Mouse (Mus musculus) gonadal fat pad, adult 2 months (tissue): ENCODE measurements around the gene Mef2d. TPM values are rescaled to one million over a fixed set of nuclear protein-coding genes. Genes with fewer than 3 reads are reported as not detected.

Experiments
- DNase-seq: peaks from one replicate; pipeline ENCODE4 v3.0.0-alpha.2; 2012; ENCODE audit warnings: low read depth
- polyA plus RNA-seq: library from polyadenylated mRNA; depleted of rRNA; stranded (reverse); fragments of >200 nt; gene quantifications from 2 replicates; pipeline ENCODE4 v1.2.3, GENCODE M21; 2012; rRNA removed

The Mef2d gene
- polyA plus RNA-seq, result 39.5 and 41.9 TPM in 2 replicates

DNA sequence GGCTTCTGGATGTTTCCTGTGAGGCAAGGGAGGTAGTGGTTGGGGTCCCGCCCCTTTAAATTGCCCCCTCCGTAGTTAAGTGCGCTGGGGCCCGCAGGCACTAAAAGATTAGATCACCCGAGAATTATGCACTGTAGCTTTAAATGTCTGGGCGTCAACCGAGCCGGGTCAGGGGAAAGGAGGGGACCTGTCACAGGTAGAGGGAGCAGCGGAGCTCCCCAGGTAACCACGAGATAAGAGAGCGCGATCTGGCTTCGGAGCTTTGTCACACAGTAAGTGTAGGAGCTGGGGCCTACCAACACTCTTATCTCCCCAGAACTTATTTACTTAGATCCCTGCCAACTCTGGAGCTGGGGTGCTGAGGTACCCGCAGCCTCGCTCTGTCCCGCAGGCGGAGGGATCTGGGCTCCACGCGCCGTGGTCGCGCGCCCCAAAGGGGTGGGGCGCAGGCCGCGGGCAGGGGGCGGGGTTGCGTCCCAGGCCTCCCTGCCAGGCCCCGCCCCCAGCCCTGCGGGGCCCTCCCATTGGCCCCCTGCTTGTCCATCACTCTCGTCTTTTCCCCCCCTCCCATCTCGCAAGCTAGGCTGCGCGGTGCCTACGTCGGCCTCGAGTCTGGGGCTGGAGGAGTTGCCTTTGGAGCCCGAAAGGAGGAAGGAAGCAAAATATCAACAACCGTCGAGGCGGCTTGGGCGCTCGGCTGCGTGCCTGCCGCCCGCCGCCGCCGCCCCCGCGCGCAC lies at the start of gene Mef2d:
TSS of gene Mef2d (plus strand) at position 586 of the 737 bp plus-strand sequence.
- DNase-seq, result no peak

DNA sequence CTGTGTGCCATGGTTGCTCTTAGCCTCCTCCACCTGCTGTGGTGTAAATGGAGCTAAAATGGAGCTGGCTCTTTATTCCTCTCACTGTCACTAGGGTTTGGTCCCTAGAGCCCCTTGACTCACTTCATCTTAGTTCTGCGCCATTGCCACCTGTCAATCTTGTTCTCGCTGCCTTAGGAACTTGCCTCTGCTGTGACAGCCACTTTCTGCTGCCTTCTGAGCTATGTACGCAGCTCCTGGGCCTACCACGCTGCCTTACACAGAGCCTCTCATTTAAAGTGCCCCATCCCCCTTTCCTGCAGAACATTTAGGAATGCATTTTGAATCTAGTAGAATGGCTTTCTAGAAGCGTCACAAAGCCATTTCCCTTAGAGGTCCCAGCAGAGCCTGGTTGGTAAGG lies 48.0 kb upstream of the Mef2d start:
- DNase-seq, result no peak

DNA sequence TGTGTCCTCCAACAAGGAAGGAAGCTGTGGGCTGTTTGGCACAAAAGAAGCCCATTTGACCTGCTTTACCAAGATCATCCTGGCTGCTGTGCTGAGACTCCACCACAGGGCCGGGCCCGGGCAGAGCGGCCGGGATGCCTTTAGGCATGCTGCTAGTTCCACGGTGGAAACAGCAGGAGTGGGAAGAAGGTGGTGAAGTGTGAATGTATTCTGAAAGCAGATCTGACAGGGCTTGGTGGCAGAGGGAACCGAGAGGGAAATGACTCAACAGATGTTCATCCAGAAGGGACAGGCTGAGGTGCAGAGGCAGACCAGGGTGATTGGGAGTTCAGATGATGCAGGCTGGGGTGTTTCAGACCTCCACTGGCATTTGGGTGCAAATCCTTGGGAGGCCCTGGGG lies 44.5 kb upstream of the Mef2d start:
- DNase-seq, result no peak

DNA sequence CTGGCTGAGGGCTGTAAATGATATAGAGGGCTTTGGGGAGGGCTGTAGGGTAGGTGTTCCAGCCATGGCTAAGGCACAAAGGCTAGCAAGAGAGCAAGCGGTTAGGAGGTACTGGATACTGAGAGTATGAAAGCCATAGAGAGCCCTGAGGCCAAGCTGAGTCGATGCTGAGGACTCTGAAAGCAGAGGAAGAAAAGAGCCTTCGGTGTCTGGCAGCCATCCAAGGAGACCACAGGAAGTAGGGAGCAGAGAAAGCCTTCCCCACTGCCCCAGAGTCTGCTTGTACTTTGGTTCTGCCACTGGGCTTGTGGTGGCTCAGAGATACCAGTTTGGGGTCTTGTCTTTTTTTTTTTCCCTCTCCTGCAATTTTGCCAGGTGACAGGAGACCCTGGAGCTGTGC lies 41.9 kb upstream of the Mef2d start:
- no peak for DNase-seq

DNA sequence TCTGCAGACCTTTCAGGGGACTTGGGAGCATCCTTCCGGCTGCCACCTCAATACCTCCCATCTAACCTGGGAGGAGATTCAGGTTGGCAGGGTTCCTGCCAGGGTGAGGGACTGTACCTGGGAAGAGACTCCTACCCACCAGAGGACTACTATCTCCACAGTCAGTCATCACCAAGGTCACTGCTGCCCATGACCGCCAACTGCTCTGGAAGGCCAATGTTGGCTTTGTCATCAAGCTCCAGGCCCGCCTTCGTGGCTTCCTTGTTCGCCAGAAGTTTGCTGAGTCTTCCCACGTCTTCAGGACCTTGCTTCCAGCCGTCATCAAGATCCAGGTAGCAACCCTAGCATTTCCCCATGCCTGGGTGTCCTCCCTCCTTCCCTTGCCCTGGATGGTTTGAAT lies 40.4 kb upstream of the Mef2d start:
- DNase-seq, result no peak

DNA sequence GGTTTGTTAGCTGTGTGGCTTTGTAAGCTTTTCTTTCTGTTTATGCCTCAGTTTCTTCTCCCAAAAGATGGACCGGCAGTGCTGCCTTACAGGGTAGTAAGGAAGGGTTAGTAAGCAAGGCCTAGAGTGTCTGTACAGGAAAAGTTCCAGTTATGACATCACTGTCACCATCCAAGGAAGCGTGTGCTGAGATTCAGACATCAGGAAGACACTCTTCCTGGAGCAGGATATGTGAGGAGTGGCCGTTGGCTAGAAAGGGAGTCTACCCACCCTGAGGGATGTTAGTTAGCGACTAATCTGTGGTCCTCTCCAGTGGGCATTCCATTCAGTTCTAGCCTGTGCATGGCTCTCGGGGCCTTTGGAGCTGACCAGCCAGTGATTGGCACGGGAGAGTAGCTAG lies 40.0 kb upstream of the Mef2d start:
- no peak for DNase-seq

DNA sequence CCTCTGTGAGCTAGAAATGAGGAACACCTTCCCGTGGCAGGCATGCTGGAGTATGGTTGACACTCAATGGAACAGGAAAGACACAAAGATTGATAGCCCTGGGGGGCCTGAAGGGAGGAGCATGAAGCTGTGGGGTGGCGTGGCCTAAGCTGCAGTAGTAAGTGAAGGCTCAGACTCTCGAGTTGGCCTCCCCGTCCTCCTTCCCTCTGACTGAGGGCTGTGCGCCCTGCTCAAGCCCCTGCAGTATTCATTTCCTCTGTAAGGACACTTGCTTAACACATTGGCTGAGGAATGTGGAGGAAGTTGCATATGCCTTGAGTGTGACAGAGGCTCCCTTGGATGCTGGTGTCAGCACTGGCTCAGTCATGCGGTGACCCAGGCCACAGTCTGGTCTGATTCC lies 39.6 kb upstream of the Mef2d start:
- no peak for DNase-seq

DNA sequence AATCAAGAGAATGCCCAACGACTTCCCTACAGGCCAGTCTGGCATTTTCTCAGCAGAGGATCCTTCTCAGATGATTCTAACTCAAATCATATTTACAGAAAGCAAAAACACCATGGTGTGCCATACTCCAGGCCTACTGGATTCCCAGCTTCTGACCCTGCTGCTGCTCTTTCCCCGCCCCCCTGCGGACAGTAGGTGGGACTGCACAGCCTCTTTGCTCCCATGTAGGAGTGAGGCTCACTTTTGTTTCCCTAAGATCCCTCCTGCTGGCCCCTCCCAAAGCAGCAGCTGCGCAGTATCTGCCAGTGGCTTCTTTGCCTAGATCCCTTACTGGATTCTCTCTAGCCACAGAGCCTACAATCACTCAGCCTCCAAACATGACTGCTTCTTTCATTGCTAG lies 36.0 kb upstream of the Mef2d start:
- DNase-seq, result no peak

DNA sequence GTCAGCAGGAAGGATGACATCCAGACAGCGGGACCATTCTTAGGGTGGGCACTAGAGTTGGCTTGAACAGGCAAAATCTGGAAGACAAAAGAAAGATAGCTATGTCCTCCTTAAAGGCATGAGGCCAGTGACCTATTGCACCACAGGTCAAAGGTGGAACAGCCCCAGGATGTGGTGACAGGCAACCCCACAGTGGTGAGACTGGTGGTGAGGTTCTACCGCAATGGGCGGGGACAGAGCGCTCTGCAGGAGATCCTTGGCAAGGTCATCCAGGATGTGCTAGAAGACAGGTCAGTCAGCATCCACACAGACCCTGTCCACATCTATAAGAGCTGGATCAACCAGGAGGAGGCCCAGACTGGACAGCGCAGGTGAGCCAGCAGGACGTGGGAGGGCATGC lies 33.0 kb upstream of the Mef2d start:
- DNase-seq, result no peak

DNA sequence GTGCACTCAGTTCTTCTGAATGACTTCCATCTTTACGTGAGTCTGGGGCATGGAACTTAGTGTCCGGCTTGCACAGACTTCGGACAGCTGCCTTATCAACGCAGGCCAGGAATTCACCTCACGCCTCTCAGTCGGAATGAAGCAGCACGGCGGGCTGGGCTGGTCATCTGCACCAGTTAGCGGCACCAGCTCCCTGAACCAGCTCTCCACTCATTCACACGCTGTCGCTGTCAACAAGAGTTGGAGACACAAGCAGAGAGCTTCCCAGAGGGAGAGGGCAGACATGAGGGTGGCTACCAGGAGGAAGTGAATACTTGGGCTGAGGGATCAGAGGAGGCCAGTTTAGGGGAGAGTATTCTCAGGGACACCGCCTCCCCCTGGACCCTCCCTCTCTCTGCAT lies 27.8 kb upstream of the Mef2d start:
- DNase-seq, result no peak

DNA sequence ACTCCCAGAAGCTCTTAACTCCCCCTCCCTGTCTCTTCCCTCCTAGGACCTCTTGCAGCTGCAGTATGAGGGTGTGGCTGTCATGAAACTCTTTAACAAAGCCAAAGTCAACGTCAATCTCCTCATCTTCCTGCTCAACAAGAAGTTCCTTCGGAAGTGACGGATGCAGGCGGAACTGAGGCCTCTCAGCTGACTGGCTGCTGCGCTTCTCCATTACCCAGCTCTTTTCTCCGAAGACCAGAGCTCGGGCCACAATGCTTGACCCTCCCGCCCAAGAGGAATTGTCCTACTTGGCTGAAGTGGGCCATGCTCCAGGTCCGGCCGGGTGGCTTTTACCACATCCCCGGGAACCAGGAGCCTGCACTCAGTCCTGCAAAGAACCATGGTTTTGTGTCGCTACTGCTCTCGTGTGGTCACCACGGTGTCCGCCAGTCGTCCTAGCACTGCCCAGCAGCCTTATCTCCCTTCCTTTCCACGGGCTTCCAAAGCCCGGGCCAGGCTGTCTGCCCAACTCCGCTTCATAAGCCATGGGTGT lies 22.0 kb upstream of the Mef2d start:
- DNase-seq, result no peak

DNA sequence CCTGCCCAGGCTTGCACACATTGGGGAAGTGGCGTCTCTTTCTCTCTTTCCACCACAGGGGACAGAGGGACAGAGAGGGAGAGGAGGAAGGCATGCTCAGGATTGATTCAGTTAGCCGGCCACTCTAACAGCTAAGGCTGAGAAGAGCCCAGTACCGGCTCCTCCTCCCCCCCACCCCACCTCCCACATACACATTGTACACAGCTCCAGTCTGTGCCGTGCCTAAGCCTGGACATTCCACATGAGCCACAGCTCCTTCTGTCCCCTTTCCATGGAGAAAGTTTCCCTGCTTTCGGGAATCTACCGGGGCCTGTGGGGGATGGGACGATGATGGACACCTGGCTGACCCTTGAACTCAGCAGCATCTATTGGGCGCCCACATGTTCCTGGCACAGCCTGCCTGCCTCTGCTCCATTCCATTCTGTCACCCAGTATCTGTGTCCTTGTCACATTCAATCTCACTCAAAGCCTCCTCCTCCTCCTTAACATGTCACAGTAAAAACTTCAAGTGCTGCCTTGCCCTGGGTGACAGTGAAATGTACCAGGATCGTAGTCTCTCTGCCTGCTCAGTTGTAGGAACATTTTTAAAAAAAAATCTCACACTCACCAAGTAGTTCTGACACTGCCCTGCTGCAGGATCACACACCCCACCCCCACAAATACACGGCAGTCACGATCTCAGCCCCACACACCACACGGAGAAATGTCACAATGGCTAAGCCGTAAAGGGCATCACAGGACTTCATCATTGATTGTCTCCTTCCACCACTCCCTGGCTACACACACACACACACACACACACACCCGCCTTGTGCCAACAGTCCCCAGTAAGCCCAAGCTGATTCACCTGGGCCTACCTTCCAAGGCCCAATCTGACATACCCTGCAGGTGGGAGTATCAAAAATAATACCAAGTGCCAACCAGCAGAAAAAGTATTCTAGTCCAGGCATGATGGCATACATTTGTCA lies 20.7 kb upstream of the Mef2d start:
- DNase-seq, result no peak

DNA sequence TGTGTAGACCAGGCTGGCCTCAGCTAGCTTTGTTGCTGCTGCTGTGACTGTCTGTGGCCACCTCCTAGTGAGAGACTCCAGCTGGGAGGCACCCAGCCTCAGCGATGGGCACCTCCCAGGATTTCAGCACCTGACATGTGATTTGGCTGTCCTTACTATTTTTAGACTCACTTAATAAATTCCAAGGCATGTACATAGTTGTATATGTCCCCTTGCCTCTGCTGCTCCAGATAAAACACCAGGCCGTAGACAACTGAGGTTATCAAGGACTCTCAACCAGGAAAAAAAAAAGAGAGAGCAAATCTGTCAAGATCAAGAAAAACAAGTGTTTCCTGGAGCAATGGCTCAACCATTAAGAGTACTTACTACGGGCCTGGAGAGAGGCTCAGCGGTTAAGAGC lies 17.0 kb upstream of the Mef2d start:
- DNase-seq, result no peak

DNA sequence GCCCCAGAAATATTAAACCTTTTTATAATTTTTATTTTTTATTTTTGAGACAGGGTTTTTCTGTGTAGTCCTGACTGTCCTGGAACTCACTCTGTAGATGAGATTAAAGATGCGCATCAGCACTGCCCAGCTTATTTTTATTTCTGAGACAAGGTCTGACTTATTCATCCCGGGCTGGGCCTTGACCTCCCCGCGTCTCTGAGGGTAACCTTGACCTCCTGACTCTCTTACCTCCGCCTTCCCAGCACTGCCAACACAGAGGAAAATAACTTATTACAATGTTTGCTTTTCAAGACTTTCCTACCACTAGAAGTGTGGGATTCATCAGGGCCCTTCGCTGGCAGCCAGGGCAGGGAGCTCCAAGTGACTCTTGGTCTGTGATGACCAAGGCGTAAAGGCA lies 16.0 kb upstream of the Mef2d start:
- DNase-seq, result no peak

DNA sequence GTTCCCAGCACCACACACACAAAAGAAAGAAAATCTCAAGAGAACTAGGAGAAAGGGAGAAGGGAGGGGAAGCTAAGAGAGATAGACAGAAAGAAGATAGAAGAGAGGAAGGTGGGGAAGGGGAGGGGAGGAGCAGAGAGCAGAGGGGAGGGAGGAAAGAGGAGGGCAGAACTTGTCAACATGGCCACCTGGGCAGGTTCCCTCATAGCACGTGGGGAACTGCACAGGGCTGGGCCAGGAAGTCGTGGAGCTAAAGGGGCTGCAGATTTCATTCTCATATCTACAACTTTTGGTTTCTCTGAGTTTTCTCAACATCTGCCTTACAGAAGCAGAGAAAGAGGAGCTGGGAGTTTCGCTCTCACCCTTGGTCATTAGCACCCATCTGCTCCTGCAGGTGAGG lies 14.5 kb upstream of the Mef2d start:
- DNase-seq, result no peak

DNA sequence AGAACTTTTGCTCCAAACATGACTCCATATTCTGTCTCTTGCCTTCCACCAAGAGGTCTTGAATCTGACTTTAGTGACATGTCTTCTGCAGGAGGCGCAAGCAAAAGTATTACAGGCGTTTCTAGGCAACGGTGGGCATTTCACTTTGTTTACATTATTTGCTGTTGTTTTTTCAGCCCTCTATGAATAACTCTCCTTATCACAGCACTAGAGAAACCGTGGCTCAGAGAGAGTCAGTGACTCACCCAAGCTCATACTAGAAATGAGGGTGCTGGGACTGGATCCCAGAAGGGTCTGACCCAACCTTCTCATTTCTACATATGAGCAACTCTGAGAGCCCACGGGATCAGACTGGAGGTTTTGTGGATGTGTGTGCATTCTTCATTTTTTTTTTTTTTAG lies 14.1 kb upstream of the Mef2d start:
- DNase-seq, result no peak

DNA sequence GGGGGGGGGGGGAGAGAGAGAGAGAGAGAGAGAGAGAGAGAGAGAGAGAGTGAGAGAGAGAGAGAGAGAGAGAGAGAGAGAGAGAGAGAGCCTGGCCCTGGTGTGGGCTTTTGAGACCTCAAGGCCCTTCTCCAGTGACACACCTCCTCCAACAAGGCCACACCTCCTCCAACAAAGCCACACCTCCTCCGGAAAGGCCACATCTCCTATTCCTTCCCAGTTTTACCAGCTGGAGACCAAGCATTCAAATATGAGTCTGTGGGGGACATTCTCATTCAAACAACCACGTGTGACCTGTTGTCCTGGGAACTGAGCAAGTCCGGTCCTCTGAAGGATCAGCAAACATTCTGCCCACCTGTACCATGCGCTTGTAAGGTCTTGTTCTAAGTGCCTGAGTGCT lies 13.2 kb upstream of the Mef2d start:
- no peak for DNase-seq

DNA sequence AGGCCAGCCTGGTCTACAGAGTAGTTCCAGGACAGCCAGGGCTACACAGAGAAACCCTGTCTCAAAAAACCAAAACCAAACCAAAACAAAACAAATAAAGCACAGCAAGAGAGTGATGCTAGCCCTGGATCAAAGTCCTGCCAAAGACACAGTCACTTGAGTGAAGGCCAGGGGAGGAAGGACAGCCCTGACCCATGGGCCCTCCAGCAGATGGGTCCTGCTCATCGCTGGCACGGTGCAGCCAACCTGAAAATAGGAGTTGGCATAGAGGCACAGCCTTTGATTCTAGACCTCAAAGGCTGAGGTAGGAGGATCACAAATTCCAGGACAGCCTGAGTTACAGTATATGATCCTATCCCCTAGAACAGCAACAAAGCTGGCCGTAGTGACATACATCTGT lies 11.1 kb upstream of the Mef2d start:
- DNase-seq, result no peak

DNA sequence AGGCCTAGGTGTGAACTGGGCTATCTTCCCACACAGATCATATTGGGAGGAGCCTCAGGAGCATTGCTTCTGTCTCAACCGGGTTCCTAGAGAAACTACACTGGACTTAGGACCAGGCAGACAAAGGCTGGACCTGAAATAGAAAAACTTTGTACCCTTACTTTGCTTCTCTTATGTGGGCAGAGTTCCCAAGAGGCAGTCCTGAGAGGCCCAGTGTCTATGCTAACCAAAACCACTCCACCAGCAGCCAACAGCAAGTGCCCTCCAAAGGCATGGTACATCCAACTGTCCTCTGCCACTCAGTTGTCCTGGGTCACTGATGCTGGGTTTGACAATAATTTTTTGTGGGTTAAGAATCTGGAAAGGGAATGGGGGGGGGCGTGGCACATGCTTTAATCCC lies 9.7 kb upstream of the Mef2d start:
- no peak for DNase-seq

DNA sequence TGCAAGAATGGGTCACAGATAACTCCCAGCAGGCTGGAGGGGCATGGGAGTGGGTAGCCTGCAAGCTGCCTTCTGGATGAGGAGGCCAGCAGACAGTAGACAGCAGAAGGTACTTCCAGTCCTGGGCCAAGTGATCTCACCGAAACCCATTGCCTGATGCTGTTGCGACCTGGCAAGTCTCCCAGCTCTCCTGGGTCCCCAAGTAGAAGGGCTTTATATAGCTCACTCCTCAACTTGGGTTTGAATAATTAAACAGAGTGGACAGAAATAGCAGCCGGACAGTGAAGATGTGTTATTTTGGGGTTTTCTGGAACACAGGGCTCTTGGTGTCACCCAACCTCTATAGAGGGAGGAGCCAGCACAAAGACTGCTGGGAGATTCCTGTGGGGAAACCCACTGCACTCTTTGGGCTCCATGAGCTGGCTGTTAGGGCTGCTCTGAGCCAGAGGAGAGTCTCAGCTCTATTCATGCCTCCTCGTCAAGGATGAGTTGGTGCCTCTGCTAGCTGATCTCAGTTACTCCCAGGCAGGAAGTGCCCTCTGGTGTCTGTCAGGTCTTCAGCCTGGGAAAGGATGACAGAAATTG lies 8.9 kb upstream of the Mef2d start:
- no peak for DNase-seq

DNA sequence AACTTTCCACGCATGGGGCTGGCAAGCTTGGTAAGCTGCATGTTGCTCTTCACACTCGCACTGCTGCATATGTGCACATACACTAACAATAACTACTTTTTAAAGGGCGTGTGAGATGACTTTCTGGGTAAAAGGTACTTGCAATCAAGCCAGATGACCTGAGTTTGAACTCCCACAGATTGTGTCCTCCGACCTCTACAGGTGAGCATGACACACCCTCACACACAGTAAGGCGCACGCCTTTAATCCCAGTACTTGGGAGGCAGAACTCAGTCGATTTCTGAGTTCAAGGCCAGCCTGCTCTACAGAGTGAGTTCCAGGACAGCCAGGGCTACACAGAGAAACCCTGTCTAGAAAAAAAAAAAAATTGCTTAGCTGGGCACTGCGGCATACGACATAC lies 5.8 kb upstream of the Mef2d start:
- no peak for DNase-seq

DNA sequence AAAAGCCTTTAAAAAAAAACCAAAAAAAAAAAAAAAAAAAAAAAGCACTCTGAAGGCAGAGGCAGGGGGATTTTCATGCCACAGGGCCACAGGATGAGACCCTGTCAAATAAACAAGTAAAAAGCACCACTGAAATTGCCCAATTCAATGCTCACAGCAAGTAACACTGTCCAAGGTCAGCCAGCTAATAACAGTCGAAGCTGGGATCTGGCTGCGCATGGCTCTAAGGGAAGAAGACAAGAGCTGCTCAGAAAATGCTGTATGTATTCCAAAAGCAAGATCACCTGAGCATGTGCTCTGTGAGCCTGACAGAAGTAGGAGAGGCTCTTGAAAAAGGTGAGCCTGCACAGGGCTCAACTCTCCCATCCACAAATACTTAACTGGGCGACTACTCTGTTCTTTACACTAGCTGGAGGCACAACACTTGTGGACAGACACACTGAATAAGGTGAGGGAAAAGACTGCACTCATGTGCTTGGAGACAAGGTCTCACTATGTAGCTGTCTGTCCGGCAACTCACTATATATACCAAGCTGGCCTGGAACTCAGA lies 5.2 kb upstream of the Mef2d start:
- no peak for DNase-seq
